Mouse (Mus musculus) 3T3-L1 (cell line): ENCODE data around the gene Sec14l2.
"Not testable (repeated sequence)": the region's sequence is repeated elsewhere in the genome, so short reads cannot be mapped to it uniquely, and the experiment has no call there.

ENCODE experiments used
- DNase-seq: peaks from one replicate; pipeline ENCODE4 v3.0.0-alpha.2; 2015; ENCODE audit warnings: low read depth, low spot score

Sec14l2 gene

DNA sequence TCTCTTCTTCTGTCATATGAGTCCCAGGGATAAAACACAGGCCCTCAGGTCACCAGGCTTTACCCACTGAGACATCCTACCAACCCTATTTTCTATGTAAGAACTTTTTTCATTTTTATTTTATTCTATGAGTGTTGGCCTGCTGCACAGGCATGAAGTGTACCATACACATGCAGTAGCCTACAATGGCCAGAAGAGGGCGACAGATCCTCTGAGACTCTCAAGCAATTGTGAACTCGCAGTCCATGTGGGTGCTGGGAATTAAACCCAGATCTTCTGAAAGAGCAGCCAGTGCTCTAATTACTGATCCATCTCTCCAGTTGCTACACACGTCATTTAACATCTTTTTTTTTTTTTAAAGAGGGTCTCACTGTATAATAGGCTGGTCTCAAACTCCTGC is 10.2 kb upstream of the Sec14l2 start:
- peak; percentile 42 for DNase-seq

DNA sequence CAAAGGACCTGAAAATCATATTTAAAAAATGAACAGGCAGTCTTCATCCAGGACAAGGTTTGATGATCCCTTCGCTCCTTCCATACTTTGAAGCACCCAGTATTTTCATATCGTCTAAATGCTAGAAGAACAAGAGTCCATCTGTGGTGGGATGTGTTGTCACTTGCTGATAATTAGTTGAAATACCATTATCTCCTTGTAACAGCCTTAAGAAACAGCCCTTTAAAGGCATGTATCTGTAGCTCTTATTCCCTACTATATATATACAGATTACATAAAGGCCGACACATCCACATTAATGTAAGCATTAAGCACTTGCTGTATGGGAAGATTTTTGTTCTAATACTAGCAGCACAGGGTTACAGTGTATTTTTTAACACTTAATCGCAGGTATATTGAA is 5.2 kb upstream of the Sec14l2 start:
- DNase-seq = not testable (repeated sequence)

DNA sequence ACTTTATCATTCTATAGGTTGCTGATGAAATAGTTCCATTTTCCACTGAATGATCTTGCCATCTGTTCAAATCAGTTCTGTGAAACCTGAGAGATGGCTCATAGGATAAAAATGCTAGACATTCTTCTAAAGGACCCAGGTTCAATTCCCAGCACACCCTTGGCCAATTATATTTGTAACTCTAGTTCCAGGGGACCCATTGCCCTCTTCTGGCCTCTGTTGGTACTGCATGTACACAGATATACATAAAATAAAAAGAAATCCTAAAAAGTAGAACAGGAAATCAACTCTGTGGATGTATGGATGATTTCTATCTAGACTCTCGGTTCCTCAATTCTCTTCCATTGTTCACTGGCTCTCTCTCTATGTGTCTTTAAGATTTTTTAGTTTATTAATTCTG is 3.8 kb upstream of the Sec14l2 start:
- peak; percentile 21 for DNase-seq

DNA sequence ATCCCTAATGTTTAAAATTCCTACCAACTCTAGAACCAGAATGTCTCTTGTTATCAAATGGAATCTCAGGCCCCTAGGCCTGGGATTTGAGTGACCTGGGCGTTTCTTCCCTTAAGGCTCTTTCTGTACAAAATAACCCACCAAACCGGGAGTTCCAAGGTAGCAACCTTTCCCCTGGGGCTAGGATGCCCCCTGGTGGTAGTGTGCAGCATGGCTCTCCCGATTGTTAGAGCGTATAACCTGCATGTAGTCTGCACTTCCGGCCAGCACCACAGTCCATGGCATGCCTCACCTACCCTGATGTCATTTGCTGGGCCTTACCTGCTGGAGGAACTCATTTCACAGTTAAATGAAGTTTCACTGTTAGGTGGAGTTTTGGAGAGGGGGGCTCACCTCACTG is 707 bp upstream of the Sec14l2 start:
- DNase-seq = peak; percentile 31

DNA sequence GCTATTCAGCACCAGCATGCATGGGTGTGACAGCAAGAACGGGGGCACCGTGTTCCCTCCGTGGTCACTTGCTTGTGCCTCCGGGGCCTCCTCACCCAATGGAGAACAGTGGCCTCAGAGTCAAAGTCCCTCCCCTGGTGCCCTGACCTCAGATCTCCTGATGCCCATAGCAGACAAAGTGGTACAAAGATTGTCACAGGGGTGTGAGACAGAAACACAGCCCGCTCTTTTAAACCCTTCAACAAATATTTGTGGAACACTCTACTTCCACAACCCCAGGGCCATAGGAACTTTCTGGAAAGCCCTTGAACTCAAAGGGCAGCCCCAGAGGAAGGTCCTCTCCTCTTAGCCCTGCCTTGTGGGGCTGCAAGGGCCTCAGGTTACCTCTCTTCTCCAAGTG is 989 bp downstream of the Sec14l2 start:
- no peak for DNase-seq

DNA sequence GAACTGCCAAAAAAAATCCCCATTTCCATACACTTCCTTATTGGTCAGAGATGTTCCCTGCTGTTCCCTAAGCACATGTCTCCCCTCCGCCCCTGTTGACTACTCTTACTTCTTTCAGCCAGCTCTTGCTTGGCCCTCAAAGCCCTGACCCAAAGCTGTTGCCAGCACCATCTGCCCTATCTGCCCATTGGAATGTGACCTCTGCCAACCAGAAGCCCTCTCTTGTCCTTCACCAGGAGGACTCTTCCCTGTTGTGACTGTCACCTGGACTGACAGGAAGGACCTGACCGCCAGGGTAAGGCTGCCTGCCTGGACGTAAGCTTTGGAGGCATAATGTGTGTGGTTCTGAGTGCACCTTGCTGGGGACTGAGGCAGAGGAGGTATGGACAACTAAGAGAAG is 1.5 kb downstream of the Sec14l2 start:
- no peak for DNase-seq

DNA sequence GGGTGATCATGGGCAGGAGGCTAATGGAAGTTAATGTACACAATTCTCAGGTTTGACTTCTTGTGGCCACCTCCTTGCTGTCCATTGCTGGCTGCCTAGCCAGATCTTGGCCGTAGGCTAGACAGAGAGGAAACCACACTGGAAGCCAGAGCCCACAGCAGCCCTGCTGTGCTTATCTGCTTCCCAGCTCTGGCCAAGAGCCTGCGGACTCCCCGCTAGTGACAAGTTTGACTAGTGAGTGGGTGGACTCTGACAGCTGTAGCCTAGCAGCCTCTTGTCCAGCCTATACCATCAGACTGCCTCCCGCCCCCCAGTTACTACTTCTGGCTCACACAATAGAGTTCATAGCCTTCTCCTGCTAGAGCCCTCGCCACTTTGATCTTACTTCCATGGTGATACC is 3.6 kb downstream of the Sec14l2 start:
- DNase-seq = no peak

DNA sequence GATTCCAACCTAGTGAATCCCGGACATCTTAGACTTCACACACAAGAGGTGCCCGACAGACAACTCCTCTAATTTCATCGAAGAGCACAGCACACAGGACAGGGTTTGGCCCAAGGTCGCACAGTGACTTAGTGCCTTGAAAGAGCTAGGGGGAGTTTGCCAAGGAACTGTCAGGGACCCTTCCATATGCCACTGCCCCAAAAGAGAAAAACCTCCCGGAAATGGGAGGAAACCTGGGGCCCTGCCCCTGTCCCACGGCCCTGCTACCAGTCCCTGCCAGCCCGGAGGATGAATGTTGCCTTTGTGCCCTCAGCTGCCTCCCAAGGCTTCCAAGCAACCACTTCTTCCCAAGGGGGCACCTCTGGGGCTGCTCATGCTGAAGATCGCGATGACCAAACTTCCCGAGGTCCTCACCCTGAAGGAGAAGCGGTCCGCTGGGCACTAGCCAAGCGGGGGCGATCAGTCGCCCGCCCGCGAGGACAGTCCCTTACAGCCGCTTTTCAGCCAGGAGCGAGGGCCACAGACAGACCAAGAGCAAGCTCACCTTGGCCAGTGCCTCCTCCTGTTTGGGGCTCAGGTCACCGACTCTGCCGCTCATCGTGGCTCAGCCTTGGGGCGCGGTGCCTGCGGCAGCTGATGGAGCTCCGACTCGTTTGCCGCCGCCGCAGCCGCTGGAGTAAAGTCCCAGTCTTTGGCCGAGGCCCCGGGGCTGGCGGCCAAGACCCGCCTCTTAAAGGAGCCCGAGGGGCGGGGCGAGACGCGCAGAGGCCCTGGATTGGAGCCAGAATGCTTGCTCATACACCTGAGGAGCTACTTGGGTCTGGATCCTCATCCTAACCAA is 4.9 kb downstream of the Sec14l2 start:
- DNase-seq = no peak

DNA sequence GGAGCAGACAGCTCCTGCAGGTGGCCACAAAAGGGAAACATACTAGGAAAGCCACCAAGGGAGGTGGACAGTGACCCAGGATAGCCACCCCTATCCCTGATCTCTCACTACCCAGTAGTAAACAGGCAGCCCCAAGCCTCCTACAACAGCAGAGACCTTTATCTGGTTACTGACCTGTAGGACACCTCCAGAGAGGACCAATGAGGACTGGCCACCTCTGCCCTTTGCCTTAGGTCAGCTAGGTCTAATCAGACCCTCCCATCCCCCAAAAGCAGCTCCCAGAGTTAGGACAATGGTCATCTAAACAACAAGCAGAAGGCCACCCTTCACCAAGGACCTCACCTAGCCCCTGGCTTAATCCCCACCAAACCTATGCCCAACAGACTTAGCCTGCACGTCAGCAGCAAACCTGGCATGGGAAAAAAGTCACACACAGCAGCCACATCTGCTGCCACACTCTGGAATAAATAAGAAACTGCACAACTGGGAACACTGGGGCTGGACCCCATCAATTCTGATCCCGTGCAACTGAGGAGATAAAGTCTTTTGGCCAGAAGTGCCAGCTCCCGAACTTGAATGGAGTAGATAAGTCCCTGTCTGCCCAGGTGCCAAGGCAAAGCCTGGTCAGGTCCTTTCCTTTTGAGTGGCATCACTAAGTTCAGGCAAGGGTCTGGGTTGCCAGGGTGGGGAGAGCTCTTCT is 5.7 kb downstream of the Sec14l2 start:
- DNase-seq = no peak

DNA sequence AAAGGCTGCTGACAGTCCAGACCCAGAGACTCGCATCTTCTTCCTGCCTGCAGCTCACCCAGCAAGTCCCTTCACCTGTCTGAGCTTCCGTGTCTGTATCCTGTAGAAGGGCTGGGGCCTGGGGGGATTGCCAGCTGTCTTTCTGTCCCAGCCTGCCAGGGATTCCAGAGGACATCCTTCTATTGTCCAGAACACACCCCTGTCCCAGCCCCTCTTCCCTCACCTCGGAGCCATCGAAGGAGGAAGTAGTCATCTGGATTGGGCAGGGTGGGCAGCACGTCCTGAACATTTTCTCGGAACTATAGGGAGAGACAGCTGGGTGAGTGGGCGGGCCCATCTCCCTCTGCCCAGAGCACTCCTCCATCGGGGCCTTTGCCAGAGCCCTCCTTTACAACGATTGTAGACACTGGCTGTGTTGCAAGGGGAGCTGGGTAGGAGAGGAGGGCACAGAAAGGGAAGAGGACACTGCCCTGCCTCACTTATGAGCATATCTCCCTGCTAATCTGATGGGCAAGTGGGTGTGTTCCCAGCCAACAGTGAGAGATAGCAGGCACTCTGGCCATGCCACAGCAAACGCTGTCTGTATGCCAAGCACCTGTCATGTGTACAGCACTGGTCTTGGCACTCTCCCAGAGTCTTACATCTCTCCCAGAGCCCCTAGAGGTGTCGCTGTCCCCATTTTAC is 6.6 kb downstream of the Sec14l2 start:
- no peak for DNase-seq

DNA sequence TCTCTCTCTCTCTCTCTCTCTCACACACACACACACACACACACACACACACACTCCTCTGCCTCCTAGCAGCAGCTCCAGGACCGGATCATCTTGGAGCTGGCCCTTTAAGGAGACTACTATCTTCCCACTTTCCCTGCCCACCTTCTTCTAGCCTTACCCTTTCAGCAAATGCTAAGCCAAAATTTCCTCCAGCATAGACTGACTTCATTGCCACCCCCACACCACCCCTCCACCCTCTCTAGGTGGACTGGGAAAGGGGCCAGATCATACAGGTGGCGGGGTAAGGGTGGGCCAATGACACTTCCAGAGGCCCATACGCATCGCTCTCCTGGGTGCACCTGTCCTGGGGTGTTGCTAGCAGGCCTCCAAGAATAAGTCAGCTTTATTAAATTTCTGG is 7.8 kb downstream of the Sec14l2 start:
- DNase-seq = no peak

DNA sequence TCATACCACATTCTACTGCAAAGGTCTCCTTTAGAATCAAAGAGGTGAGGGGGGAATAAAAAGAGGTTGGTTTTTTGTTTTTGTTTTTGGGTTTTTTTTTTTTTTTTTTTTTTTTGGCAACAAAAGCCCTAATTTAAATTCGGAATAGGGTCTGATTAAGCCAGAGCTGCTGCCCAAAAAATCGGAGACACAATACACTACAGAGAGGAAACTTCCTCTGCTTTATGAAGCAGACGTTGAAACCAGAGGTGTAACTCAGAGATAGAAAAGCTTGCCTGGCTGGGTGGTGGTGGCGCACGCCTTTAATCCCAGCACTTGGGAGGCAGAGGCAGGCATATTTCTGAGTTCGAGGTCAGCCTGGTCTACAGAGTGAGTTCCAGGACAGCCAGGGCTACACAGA is 8.7 kb downstream of the Sec14l2 start:
- not testable (repeated sequence) for DNase-seq

DNA sequence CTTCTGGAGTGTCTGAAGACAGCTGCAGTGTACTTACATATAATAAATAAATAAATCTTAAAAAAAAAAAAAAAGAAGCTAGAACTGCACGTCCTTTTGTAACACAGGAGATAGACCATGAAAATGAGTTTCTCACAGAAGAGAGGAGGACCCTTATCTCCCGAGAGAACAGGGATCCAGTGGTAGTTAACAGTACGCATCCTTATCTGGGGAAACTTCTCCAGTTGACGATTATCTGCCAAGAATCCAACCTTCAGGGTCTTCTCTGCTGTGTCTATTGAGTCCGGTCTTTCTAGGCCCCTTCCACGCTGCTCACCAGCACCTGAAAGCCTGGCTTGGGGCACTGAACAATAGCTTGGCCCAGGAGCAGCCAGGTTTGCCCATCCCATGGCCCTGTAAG is 9.2 kb downstream of the Sec14l2 start:
- DNase-seq = no peak

DNA sequence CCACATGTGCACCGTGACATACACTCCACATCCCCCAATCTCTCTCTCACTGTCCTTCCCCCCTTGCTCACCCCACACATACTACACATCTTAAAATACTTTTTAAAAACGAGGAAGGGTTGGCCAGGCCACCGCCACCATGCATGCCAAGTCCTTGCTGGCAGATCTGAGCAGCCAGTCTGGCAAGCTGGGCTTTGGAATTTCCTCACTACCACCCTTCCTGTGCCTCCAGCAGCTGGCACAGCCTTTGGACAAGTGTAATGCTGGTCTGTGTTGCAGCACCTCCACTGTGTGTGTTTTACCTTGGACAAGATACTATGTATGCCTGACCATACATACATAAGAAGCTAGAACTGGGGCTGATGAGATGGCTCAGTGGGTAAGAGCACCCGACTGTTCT is 9.7 kb downstream of the Sec14l2 start:
- DNase-seq = no peak

DNA sequence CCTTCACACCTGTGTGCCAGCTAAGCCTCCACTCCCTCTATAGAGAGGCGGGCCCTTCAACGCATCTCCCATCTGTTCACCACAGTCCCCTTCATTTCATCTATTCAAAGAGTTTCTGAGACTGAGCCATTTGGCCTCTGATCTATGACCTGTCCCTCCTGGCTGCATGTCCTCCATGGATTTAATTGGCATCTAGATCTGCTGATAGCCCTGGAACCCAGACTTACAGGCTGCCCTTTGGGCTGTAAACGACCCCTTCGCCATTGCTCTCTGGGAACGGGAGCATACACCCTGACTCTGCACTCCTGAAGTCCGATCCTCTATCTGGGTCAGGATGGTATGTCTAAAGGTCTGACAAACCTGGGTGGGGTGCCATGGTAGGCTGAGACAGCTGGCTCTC is 10.4 kb downstream of the Sec14l2 start:
- DNase-seq = no peak

DNA sequence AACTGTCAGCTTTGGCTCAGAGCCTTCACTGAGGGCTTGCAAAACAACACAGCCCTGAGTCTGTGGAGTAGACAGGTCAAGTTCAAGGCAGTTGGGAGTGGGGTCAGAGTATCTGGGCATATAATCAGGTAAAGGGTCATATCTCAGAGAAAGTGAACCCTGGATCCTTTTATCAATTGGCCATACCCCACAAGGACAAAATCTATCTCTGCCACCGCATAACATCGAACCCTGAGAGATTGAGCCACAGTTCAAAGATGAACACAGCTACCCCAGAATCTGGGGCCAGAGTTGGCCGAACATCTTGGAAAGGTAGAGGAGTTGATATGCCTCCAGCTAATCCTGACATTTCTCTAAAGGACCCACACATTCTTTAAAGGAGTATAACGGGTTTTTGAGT is 11.2 kb downstream of the Sec14l2 start:
- no peak for DNase-seq

DNA sequence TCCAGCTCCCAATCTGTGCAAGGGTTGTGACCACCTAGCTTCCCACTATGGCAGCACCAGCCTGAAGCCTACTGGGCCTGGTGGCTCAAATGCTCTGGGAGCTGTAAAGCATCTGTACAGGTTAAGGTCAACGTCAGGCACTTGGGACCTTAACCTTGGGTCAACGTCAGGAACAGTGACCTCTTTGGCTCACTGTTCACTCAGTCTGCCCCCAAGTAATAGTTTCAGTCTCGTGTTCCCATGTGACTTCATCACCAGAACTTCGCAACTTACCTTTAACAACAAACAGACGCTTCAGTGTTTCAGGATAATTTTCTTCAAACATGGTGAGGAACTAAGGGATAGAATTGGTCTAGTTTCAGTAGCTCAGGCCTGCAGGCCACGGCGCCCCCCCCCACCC is 14.5 kb downstream of the Sec14l2 start:
- no peak for DNase-seq

DNA sequence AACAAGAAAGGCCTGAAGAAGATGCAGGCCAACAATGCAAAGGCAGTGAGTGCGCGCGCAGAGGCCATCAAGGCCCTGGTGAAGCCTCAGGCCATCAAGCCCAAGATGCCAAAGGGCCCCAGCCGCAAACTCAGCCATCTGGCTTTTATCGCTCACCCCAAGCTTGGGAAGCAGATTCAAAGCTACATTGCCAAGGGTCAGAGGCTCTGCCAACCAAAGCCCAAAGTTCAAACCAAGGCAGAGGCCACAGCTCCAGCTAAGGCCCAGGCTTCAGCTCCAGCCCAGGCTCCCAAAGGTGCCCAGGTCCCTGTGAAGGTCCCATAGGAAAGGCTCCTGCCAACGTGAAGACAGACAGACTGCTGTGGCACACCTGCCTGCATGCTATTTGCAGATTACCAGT is 15.3 kb downstream of the Sec14l2 start:
- DNase-seq = not testable (repeated sequence)

DNA sequence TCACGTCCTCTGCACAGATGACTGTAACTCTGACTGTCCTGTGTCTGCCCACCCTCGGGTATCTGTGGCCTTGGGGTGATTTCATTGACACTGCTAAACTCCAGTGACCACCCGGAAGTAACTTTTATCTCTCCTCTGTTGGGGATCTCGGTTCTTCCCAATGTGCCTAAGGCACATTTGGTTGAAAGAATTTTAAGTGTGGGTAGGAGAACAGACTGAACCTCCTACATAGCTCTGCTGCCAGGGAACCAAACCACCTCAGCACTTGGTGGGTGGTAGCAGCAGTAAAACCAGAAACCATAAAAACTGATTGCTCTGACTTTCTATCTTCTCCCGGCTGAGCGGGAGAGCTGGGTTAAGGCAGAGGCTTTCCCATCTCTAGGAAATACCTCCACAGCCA is 17.8 kb downstream of the Sec14l2 start:
- no peak for DNase-seq

DNA sequence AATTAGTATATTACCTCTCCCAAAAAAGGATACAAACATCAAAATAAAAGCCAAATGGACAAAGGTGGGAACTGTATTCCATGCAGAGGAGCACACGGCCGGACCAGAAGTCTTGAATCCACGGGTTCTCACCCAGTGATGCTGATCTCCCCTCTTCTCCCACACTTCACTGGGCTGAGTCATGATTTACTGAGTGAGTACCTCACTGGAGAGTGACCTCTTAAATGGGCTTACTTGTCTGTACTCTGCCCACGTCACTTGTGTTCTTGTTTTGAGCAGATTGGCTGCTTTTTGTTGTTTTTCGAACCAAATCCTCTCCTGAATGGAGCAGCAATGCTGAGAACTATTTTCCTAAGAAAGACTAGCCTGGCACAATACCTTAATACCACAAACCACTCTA is 18.2 kb downstream of the Sec14l2 start:
- no peak for DNase-seq

DNA sequence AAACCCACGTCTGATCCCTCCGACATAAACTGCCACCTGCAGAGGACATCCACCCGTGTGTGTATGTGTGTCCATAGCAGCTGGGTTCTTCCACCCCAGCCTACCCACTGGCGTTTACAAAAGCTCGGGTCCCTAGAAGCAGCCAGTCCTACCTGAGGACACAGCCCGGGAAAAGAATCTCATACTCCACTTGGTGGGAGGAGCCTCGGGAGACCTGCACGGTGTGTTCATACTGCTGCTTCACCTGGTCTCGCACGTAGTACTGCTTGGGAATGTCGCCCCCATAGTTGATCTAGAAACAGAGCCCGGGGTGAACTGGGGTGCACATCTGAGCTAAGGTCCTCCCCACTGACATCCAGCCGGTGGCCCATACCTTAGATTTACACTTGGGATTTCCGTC is 19.7 kb downstream of the Sec14l2 start:
- DNase-seq = no peak

DNA sequence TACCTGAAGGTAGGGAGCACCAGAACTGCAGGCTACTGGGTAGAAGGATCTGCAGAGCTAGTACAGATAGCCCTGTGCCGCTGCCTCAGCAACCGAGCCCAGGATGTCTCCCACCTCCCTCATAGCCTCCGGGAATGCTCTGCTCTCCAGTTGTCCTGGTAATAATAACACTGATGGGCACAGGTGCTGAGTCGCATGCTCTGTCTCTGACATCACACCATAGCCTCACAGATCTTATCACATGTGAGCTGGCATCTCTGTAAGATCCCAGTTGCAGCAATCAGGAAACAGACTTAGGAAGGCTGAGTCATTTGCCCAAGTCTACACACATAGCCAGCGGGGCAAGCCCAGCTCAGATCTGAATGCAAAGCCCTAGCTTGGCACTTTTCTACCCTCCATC is 21.4 kb downstream of the Sec14l2 start:
- DNase-seq = peak; percentile 73

DNA sequence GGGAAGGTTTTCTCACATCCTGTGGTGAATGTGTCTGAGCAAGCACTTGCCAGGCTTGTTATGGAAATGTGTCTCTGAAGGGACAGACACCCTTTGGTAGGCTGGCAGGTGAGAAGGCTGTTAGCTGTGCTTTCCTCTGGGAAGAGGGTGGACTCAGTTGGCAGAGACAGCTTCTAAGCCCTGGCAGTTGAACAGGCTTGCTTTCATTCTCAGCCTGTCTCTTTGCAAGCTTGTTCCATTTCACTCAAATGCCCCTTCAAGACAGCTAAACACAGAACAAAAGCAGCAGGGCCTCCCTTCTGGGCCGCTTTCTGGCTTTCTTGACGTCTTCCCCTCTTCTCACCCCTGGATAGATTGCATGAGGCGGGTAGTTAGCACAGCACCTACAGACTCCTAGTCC is 23.8 kb downstream of the Sec14l2 start:
- no peak for DNase-seq
